Mouse (Mus musculus) embryonic fibroblast, embryonic 13.5 days (primary cell): ENCODE data around the gene Carns1.

ENCODE experiments used
- CTCF ChIP-seq: IDR thresholded peaks from 2 replicates; pipeline ENCODE4 v1.5.1; 2011; ENCODE audit warnings: mild to moderate bottlenecking, control low read depth, low read length, moderate library complexity, borderline replicate concordance; ENCODE audit not compliant: insufficient read depth
- POLR2A ChIP-seq: IDR thresholded peaks from 2 replicates; pipeline ENCODE4 v1.6.1; 2011; ENCODE audit warnings: low read depth, mild to moderate bottlenecking, control low read depth, low read length, moderate library complexity

DNA sequence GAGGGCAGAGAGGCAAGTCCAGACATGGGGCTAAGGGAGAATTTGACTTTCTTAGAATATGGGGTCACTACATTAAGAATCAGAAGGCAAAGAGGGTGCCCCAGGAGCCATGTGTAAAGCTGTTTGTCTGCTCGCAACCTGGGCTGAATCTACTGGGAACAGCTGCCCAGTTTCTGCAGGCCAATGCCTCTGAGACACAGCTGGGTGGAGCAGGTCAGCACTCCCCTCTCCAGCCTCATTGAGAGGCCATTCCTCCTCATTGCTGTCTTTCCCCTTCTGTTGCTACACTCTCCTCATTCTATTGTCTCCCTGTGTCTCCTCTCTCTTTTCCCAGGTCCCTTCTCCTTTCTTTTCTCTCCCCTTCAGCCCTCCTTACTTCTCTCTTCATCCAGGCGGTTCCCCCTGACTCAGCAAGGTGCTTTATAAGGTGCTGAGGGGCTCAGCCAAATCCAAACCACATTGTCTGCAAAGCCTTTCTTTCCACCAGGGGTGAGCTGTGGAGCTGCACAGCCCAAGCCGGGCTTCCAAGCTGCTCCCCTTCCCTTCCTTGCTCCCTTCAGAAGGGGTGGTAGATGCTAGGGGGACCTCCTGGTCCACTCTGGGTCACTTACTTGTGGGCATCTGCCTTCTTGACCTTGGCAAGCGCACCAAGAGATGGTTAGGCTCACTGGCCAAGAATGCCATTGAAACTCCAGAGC lies 36.8 kb upstream of the Carns1 start:
- TF ChIP-seq CTCF, result no peak
- no peak for TF ChIP-seq POLR2A
